Mouse (Mus musculus): ENCODE results near the gene Coq8b.

Gene Coq8b

GRCm38 (mm10) chr7:27228865-27229264 is 4.0 kb upstream of the Coq8b start:
- DNase-seq (ENCODE audit: low read depth, low spot score), result no peak

DNA sequence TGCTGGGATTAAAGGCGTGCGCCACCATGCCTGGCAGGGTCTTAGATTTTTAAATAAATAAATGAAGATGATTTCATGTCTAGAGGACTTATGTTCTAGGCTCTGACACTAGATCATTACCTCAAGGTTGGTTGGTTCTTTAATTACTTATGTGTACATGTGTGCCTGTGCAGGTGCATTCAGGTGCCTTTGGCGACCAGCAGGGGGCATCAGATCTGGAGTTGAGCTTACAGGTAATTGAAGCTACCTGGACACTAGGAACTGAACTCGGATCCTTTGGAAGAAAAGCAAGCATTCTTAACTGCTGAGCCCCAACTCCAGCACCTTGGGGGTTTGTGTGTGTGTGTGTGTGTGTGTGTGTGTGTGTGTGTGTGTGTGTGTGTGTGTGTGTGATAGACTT is 2.0 kb upstream of the Coq8b start:
- DNase-seq (ENCODE audit: low read depth, low spot score), result peak; percentile 86

DNA sequence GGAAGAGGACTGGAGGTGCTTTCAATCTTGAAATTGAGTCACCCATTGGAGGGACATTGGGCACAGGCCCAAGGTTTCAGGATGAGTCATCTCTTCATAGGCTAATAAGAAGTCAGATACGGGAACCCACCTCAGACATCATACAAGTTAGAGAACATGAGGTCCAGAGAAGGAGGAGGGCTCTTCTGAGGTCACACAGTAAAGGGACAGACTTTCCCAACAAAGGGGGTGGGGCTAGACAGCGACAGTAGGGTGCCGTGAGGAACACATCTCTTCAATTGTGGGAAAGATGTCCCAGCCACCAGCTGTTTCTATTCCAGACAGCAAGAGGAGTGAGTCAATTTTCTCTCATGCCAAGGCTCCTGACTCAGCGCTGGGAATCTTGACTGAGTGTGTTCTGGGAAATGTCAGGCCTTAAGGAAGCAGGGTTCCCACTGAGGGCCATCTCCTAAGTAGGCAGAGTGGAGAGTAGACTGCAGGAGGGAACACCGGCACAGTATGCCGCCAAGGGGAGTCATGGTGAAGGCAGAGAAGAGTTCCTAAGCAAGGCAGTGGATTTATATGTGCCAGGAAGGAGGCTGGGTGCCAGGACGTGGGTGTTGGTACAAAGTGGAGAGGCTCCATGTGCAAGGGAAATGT is 1.0 kb upstream of the Coq8b start:
- DNase-seq (ENCODE audit: low read depth, low spot score), result no peak

DNA sequence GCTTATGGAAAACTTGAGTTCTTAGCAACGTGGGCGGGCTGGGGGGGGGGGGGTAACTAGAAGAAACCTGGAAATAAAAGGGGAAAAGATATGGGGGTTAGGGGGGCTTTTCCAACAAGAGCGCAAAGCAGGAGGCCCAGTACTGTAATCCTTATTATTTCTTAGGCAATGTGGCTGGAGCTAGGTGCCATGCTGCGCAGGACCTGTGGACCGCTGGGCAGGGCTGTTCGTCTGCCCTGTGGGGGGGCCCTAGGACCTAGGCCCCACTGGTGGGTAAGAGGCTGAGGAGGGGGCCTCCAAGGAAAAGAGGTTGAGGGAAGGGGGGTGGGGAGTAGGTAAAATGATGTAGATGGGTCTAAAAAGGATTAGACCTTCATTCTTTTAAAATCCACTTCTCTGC is 477 bp downstream of the Coq8b start:
- no peak for DNase-seq (ENCODE audit: low read depth, low spot score)

GRCm38 (mm10) chr7:27235726-27236125 is 2.9 kb downstream of the Coq8b start:
- no peak for DNase-seq (ENCODE audit: low read depth, low spot score)

DNA sequence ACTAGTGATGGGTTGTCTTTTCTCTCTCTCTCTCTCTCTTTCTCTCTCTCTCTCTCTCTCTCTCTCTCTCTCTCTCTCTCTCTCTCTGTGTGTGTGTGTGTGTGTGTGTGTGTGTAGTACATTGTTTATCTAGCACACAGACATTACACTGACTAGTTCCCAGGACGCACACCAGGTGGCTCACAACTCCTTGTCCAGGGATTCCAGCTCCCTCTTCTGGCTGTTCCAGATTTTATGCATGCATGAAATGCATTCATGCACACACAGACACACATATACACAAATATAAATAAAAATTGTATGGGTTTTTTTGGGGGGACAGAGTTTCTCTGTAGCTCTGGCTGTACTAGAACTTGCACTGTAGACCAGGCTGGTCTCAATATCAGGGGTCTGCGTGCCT is 4.7 kb downstream of the Coq8b start:
- DNase-seq (ENCODE audit: low read depth, low spot score), result peak; percentile 43

DNA sequence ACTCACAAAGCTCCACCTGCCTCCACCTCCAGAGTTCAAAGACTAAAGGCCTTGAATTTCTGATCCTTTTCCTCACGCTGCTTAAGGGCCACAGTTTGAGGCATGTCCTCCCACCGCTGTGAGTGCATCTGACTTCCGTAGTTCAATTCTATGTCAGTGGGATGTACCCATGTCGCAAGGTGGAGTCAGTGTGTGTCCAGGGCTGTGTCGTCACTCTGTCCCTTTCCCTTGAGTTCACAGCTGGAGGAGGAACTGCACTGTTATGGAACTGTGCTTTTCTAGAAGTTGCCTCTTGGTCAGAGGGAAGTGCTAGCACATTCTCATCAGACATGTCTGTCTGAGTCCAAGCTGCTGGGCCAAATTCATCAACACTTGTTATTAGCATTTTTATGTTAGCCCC is 5.7 kb downstream of the Coq8b start:
- DNase-seq (ENCODE audit: low read depth, low spot score), result no peak

GRCm38 (mm10) chr7:27243211-27243610 is 10.4 kb downstream of the Coq8b start:
- peak; percentile 59 for DNase-seq (ENCODE audit: low read depth, low spot score)

DNA sequence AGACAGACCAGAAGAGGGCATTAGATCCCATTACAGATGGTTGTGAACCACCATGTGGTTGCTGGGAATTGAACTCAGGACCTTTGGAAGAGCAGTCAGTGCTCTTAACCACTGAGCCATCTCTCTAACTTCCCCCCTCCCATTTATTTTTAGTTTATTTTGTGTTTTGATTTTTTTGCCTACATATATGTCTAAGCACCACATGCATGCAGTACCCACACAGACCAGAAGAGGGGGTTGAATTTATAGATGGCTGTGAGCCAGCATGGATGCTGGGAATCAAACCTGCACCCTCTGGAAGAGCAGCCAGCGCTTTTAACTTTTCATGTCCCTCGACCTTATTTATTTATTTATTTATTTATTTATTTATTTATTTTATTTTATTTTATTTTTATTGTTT is 11.3 kb downstream of the Coq8b start:
- DNase-seq (ENCODE audit: low read depth, low spot score), result peak; percentile 60

GRCm38 (mm10) chr7:27249146-27249545 is 16.3 kb downstream of the Coq8b start:
- DNase-seq (ENCODE audit: low read depth, low spot score), result peak; percentile 85

GRCm38 (mm10) chr7:27249928-27250327 is 17.1 kb downstream of the Coq8b start:
- no peak for DNase-seq (ENCODE audit: low read depth, low spot score)

GRCm38 (mm10) chr7:27251946-27252345 is 19.1 kb downstream of the Coq8b start:
- no peak for DNase-seq (ENCODE audit: low read depth, low spot score)

DNA sequence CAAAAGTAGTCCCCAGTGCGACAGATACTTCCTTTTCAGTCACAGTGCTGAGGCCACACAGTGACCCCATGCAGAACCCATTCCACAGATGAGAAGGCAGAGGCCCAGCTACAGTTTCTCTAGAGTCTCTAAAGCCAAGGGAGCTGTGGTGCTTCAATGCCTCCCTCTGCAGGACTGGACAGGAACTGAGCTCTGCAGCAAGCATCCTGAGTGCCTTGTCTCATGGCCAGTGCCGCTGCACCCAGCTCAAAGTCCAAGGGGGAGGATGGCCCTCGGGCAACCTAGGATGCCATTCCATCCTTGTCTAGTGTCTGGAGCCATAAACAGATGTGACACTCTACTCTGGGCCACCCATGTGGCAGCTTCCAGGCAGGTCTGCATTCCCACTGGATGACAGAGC is 22.9 kb downstream of the Coq8b start:
- DNase-seq (ENCODE audit: low read depth, low spot score), result peak; percentile 50

- no peak for DNase-seq (ENCODE audit: low read depth, low spot score)
Measured at GRCm38 (mm10) chr7:27257046-27257851, 24.4 kb downstream of the Coq8b start.

DNA sequence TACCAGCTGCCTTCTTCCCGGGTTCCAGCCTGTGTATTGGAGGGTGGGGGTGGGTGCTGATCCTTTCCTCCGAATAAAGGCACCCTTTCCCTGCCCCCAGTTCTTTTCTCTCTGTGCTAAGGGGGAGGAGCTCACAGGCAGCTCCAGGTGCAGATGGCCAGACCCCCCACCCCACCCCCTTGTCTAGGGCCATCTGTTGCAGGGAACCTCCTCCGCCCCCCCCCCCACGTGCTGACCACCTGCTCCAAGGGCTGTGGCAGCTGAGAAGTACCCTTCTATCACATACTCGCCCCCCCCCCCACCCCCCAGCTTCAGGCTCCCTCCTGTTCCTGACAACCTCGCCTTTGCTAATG is 25.0 kb downstream of the Coq8b start:
- no peak for DNase-seq (ENCODE audit: low read depth, low spot score)

- DNase-seq (ENCODE audit: low read depth, low spot score), result peak; percentile 93
Measured at GRCm38 (mm10) chr7:27258205-27258899, 25.5 kb downstream of the Coq8b start, which contains the start of gene Numbl. Numbl (plus strand) TSS chr7:27258433.

DNA sequence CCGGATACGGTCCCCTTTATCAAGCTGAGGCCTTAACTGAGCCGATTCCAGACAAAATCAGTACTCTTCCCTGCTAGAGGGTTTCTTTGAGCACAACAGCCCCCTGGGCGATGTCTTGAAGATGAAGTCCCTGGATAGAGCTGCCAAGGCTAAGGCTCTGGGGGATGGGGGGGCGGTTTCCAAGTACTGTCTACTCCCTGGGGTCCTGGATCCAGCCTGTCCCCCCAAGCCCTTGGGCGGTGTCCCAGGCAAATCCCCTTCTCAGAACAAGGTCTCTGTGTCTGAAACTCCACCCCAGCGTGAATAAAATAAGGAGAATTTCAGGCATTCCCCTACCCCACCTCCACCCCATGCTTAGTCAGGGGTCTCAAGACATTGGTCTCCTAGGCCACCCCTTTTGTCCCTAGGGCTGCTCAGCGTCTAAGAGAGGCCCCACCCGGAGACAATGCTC is 26.5 kb downstream of the Coq8b start:
- no peak for DNase-seq (ENCODE audit: low read depth, low spot score)

- DNase-seq (ENCODE audit: low read depth, low spot score), result no peak
Measured at GRCm38 (mm10) chr7:27259771-27260170, 26.9 kb downstream of the Coq8b start.

- no peak for DNase-seq (ENCODE audit: low read depth, low spot score)
Measured at GRCm38 (mm10) chr7:27260856-27261255, 28.0 kb downstream of the Coq8b start.

DNA sequence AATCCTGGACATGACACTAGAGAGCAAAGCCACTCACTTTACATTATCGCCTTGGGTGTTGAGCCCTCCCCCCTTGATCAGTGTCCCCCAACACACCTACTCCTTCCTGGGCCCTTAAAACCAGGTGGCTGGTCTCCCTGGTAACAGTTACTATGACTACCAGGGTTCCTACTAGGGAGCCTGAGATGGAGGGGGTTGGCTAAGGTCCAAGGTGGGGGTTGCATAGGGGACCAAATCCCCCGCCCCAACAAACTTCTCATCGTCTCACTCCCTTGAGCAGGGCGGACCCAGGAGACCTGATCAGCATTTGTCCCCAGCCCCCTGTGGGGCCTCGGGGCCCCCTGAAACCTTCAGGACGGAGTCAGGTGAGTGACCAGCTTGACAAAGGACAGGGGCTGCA is 29.1 kb downstream of the Coq8b start:
- DNase-seq (ENCODE audit: low read depth, low spot score), result no peak

- no peak for DNase-seq (ENCODE audit: low read depth, low spot score)
Measured at GRCm38 (mm10) chr7:27264761-27265160, 31.9 kb downstream of the Coq8b start.

DNA sequence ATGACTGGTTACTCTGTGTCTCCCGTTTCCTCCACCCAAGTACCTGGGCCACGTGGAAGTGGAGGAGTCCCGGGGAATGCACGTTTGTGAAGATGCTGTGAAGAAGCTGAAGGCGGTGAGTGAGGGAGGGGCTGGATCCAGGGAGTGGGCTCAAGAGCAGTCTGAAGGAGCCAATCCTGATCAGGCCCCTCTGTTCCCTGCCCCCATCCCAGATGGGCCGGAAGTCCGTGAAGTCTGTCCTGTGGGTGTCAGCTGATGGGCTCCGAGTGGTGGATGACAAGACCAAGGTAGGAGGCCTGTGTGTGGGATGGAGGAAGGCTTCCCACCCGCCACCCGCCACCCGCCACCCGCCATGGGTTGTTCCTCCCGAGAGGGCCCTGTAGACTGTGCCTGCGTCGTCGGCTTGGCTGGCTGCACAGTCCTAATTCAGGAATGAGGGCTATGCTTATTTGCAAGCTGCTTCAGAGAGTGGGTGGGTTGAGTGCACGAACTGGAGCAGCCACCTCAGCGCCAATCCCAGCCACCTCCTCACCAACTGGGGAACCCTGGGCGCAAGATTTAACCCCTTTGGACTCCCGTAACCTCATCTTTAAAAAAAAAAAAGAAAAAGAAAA is 33.8 kb downstream of the Coq8b start:
- DNase-seq (ENCODE audit: low read depth, low spot score), result peak; percentile 64
